Mouse (Mus musculus): Measurements from ENCODE around the gene Galnt10.
A peak's percentile ranks its signal among the peaks of the same experiment; 100 is the strongest.

Galnt10 gene

DNA sequence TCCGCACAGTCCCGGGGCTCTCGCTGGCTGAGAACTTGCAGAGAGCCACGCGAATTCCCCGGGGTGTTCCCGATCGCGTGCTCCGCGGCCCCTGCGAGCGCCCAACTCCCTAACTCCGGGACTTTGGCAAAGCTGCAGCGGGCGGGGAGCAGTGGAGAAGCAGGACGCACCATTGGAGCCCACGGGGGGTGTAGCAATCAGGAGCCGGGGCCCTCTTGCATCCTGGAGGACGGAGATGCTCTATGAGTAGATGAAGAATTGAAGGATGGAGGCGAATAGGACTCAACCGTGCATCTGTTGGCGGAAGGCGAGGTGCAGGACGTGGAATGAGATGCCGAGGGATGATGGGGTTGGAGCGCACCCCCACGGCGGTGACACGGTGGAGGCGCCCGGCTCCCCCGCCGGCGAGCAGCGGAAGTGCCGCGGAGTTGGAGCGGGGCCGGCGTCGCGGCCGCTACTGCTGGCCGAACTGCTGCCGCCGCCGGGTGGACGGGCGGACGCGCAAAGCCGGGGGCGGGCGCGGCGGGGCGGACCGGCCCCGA is at the start of gene Galnt10:
Galnt10 (plus strand) TSS at position 425 of the 542 bp plus-strand sequence.
- DNase-seq (ENCODE audit: low spot score) = peak; percentile 85

DNA sequence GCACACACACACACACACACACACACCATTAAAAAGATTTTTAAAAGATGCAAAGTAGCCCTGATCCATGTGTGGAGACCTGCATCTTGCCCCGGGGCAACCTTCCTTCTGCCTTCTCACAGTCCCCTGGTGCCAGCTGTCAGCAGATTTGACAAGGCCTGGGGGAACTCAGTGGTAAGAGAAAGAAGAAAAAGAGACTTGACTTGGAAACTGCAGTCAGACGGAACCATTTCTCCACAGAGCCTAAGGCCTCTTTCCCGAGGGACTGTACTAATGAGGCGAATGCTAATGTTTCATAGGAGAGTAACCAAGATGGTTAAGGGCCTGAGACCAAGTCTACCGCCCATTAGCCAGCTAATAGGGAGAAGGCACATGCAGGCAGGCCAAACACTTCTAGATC is 49.3 kb upstream of the Galnt10 start:
- DNase-seq (ENCODE audit: low spot score) = no peak

DNA sequence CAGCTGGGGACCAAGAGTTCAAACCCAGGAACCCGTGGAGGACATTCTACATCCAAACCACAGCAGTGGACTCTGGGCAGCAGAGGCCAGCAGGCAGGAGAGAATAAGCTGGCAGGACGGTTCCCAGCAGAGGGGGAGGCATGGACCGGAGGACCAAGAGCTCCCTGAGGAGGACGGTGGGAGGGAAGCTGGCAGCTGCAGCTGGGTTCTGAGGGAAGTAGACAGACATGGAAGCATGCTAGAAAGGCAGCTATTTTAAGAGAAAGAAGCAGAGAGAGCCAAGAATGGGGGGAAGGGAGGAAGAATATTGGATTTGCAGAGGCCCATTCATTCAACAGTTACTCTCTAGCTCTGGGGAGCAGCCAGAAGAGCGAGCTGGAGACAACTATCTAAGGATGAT is 47.1 kb upstream of the Galnt10 start:
- DNase-seq (ENCODE audit: low spot score) = no peak

DNA sequence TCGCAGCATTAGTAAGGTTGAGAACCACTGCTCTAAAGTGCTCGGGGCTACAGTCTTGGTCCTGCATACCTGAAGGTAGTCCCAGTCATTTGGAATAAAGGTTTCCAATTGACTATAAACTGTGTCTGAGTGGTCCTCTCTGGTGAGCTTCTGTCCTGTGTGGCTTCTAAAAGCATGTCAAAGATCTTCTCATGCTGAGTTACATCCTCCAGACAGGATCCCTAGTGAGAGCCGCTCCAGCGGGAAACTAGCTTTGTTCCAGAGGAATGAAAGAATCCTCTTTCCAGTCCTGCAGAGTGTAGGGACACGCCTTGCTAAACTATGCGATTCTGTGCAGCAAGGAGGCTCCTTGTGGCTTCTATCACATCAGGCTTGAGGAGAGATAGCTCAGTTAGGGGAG is 45.9 kb upstream of the Galnt10 start:
- no peak for DNase-seq (ENCODE audit: low spot score)

DNA sequence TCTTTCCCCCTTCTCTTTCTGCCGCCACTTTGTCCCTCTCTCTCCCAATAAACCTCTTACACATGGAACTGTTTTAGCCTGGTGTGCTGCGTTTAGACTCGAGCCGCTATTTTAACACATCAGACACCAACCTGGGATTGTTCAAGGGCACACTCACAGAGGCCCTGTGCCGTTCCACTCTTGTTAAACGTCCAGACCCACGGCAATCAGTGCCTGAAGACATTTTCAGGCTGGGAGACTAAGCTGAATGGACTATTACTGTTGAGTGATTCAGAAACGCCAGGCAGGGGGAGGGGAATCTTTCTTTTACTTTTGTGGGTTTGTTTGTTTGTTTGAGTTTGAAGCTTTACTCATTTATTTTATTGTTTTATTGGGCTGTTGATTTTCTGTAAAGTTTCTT is 45.1 kb upstream of the Galnt10 start:
- DNase-seq (ENCODE audit: low spot score) = no peak

DNA sequence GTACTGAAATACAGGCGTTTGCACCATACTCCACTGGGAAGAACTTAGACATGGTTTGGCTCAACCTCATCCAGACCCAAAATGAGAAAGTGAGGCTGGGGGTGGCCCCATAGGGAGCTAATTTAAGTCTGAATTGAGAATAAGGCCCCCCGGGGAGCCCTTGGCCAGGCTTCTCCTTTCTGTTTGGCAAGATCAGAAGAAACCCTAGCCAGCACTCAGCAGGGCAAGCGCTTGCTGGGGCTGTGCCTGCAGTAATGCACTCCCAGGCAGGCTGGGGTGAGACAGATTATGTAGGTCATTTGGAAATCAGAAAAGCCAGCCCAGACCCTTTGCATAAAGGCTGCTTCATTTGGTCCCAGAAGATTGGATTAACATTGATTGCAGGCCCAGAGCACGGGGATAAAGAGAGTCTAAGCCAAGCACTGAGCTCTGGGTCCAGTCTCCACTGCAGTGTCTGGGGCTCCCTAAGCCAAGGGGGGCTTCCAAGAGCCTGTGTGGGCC is 44.6 kb upstream of the Galnt10 start:
- DNase-seq (ENCODE audit: low spot score) = no peak

DNA sequence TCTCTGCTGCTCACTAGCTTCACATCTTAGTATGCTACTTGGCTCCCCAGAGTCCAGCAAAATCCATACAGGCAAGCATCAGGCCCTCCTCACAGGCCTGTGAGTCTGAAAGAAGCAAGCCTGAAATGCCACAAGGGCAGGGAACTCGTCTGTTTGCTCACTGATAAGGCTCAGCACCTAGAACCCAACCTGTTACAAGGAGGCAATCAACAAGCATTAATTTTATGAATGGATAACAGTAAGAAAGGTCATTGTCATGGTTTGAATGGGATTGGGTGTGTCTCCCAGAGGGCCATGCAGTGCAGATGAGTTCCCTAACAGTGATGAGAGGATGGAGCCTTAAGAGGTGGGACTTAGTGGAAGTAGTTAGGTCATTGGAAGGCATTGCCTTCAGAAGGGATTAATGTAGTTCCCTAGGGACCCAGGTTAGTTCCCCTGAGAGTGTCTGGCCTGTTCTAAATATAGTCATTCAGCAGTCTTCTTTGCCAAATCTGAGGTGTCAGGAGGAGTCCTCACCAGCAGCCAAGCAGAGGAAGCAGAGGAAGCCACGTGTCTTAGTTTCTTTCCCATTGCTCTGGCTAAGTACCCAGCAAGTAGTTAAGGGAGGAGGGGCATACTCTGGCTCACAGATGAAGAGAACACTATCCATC is 43.3 kb upstream of the Galnt10 start:
- no peak for DNase-seq (ENCODE audit: low spot score)

DNA sequence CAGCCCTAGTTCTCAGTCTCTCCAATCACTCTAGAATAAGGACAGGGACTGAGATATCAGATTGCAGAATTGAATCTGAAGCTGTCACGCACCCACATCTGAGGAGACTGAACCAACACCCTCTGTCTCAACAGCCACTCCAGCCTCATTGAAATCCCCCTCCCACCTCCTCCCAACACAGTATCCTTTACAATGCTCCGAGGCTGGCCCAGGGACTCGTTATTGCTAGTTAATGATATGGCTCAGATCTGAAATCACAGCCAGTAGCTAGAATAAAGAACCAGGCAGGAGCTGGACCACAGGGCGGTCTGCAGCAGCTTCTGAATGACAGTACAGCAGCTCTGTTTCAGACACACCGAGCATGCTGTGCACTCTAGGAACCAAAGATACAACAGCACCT is 40.2 kb upstream of the Galnt10 start:
- no peak for DNase-seq (ENCODE audit: low spot score)

DNA sequence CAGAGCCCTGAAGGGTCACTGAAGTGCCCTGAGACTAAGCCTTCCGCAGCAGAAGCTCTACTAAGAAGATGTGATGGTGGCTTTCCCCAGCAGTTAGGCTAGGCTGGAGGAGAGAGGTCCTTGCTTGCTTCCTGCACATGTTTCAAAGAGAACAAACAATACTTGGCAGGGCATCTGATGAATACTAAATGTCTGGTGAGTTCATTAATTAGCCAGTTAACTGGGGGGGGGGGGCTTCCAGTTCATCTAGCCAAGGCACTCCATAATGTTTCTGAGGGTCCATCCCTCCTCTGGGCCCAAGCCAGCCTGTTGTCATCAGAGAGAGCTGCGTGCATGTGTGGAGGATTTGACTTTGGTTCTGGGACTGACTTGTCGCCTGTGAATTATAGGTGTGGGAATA is 39.6 kb upstream of the Galnt10 start:
- no peak for DNase-seq (ENCODE audit: low spot score)

DNA sequence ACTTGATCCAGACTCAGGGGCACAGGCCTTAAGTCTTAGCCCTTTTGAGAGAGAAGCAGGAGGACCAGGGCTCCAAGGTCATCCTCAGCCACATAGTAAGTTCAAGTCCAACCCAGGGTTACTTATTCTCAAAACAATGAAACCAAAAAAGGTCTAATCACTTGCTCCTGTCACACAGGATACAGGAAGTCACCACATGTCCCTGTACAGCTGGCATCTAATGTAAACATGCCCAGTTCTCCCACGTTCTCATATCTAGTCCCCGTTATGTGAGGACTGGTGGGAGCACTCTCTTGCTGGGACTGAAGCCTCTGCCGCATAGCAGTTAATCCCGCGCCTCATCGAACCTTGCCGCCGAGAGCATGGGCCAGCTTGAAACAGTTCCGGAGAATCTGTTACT is 30.7 kb upstream of the Galnt10 start:
- DNase-seq (ENCODE audit: low spot score) = no peak

DNA sequence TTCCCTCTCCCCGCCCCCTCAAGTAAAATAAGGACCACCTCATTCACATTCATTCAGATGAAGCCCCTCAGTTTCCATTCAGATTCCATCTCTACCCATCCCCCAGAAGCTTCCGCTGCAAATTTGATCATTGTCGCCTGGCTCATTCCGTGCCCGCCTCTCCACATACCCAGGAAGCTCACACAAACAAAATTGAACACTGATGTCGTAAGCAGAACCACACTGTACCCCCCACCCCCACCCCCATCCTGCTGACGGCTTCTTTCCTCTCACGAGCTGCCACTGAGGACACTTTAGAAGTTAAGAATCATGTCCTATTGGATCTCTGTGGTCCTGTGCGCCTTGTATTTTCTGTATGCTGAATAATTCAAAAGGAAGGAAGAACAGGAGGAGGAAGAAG is 30.0 kb upstream of the Galnt10 start:
- DNase-seq (ENCODE audit: low spot score) = no peak

DNA sequence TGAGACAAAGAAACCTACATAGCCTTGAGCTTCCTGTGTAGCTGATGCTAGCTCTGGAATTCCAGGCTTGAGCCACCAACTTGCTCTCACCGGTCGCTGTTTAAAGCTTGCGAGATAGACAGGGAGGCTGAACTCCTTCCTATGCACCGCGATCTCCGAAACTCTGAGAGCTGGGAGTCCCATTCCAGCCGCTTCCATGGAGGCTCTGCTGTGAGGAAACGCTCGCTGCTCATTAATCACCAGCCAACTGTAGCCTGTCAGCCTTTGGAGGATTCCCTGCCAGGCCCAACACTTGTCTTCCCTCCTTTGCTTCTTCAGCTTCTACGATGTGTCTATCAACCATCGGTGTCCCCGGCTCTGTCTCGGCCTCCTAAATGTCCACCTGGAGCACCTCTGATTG is 29.4 kb upstream of the Galnt10 start:
- no peak for DNase-seq (ENCODE audit: low spot score)

DNA sequence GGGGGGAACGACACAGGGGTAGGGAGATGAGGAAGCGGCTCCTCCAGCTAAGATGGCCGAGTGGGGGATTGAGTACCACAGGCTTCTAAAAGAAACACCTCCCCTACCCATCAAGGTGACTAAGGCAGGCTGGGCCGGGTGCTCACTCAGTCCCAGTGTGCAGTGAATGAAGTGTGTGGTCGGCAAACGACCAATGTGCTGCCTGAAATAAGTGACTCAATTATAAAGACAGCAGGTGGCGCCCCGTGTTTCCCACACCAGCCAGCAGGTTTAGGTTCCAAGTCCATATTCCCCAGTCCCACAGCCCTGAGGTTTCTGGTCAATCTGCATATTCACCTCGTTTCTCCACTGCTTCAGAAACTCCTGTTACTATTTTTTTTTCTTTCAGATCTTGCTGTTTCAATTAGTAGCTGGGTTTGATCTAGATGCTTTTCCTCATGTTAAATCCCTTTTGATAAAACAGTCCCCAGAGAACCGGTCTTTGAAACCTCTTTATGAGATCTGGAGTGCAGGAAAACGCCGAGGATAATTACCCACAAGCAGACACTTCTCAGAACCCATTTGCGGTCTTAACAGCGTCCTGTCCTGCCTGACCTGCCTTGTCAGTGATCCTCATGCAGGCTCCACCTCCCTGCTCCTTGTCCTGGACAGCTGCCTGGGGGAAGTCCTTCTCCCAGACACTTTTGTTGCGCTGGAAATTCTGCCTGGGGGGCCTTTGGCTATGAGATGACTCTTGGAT is 27.5 kb upstream of the Galnt10 start:
- DNase-seq (ENCODE audit: low spot score) = peak; percentile 42

DNA sequence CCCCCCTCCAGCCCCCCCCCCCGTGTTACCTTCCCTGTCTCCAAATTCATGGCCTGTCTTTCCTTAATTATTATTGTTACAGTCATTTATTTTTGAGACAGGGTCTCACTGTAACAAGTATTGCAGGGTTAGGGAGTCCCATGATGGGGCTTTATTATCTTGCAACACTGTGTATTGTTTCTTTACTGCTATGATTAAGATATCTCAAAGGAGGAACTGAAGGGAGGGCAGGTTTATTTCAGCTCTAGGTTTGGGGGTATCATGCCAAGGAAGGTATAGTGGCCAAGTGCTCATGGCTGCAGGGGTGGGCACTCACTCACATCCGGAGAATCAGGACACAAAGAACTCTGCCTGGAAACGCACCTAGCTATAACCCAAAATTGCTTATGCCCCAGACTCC is 23.8 kb upstream of the Galnt10 start:
- DNase-seq (ENCODE audit: low spot score) = no peak

DNA sequence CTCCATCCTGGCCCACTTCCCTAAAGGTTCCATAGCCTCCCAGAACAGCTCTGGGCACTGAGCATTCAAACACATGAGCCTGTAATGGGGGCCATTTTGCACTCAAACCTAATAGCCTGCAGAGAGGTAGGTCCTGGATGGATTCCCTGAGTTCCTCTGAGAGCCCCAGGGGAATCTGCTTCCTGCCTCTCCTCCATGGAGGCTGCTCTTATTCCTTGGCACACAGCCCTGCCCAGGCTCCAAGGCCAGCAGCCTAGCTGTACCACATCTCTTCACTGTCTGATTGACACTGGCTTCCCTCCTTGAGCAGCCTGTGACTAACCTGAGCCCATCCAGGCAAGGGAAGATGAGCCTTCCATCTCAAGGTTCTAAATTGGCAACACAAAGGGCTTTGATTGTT is 23.4 kb upstream of the Galnt10 start:
- DNase-seq (ENCODE audit: low spot score) = no peak

DNA sequence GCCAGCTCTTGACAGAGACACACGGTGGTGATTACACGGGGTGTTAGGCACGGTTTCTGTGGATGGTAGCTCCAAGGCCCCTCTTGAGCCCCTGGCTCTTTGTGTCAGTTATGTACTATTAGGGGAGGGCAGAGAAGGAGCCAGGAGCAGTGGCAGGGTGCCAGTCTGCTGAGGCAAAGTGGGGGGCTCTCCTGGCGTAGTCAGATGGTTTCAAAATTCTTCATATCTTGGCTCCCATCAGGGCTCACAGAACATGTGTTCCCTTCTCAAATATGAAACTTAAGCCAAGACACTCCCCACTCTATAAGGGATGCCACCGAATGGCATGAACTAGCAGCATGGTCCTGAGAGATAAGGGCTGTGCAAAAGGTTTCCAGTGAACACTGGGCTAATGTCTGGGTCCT is 20.8 kb upstream of the Galnt10 start:
- no peak for DNase-seq (ENCODE audit: low spot score)

DNA sequence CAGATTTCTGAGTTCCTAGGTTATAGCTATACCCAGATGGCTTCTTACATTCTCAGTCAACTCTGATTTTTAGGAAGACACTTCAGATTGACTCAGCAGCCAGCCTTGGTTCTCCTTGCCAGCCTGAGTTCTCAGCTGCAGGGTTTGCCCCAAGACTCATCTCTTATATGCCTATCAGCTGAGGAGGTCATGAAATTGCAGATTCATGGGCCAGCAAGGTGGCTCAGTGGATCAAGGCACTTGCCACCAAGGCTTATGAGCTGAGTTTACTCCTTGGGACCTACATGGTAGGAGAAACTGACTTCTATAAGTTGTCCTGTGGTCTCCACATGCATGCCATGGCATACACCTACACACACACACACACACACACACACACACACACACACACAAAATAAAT is 19.8 kb upstream of the Galnt10 start:
- no peak for DNase-seq (ENCODE audit: low spot score)

DNA sequence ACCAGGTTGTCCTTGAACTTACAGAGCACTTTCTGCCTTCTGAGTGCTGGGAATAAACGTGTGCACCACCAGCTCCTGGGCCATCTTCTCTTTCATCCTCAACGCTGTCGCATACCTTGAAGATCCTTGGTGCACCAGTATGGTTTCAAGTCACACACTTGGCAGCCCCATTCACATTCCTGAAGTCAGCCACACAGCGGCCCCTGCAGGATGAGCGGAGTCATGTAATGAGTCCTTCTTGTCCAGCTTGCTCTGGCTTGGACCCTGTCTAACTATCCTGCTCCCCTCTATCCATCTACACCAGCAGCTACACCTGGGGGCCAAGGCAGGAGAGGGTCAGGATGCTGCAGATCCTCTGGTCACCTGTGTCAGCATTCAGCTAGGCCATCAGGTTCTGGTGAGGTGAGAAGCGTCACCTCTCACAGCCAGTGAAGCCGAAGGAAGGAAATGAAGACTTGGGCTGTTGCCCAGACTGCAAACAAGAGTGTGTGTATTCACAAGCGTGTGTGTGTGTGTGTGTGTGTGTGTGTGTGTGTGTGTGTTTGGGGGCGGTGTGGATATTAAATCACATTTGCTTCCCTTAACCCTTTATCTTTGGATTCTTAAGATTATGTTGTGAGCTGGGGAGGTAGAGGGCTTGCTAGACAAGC is 18.0 kb upstream of the Galnt10 start:
- DNase-seq (ENCODE audit: low spot score) = peak; percentile 24

DNA sequence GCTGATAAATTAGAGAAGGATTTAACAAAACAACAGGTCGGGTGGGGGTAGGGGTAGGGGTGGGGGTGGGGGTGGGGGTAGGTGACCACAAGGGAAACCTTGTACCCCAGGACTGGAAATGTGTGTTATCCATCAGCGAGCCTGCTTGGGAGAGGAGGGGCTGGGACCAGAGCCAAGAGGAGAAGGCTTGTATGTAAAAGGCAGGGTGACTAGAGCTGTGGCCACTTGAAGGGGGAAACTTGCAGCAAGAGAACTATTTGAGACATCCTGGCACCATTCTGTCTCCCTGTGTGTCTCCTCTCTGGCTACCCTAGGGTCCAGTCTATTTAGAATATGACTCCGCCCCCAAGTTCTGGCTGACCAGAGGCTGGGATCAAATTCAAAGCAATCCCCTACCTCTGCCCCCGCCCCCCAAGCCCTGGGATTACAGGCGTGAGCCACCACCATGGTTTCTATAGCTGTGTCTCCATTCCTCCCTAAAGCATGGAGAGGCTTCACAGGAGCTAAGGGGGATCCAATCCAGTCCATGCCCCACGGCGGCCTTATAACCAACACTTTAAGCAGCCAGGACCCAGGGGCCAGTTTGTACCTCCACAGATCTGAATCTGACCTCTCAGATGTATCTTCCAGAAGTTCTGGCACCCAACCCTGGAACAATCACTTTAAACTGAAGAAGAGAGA is 13.3 kb upstream of the Galnt10 start:
- no peak for DNase-seq (ENCODE audit: low spot score)

DNA sequence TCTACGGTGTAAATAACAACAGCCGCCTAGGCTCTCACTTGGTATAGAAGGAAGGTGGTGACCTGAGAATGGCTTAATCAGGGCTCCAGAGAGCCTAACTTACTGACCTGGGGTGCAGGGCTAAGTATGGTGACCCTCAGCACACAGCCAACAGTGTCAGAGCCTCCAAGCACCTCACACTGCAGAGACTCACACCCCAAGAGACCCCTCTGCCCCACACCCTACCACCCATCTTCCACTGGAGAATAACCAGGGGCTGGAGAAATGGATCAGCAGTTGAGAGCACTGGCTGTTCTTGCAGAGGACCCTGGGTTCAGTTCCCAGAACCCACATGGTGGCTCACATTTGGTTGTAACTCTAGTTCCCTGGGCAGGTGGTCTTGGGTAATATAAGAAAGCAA is 12.2 kb upstream of the Galnt10 start:
- no peak for DNase-seq (ENCODE audit: low spot score)

DNA sequence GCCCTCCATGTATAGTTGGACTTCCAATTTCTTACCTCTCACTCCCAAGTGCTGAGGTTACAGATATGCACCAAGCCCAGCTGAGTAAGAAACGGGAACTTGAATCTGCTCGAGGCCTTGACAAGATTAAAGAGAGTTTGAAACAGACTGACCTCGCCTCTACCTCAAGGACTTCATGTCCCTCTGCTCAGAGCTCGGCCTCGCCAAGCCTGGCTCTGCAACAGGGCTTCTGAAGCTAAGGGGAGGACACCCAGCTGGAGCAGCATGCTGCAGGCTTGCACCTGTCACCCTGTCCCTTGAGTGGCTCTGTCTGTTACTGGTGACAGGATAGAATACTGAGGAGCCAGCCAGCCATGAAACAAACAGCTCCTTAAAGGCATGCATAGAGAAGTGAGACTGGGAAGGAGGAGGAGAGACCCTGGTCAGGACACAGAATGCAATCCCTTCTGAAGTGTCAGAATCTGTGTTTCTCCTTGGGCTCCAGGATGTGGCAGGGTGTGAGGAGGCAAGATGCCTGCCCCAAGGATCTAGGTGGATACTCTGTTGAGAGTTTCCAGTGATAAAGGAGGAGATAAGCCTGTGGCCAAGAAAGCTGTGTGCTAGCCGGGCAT is 11.2 kb upstream of the Galnt10 start:
- DNase-seq (ENCODE audit: low spot score) = no peak

DNA sequence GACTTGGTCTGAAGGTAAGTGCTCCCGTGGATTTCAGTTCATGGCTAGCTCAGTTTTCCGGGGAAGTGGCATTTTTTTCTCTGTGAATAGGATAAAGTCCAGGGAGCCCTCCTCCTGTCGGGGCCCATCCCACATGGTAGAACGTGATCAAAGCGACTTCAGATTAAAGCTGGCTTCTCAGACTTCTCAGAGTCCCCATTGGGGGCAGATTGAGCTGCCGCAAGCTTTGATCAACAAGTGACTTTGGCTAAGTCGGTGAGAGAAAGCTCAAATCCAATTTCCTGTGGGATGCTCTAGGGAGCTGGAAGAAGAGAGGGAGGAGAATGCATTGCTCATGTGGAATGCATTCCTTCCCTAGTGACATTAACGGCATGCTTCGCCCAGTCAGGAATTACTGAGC is 10.1 kb upstream of the Galnt10 start:
- DNase-seq (ENCODE audit: low spot score) = no peak
